Mouse (Mus musculus): ENCODE measurements at regions not wholly inside any gene's neighbourhood (a gene's known extent, or its start where the extent isn't known, plus 50 kb on each side); places are given as distances from the start of the nearest gene placed in this dataset.

GRCm38 (mm10) chr13:112043524-112044246 lies 234.9 kb upstream of the Map3k1 start:
- no peak for DNase-seq

- DNase-seq, result no peak
Measured at GRCm38 (mm10) chr13:112044372-112044771, 235.6 kb upstream of the Map3k1 start.

GRCm38 (mm10) chr13:112046247-112047211 lies 237.7 kb upstream of the Map3k1 start:
- no peak for DNase-seq

GRCm38 (mm10) chr13:112047408-112047807 lies 238.6 kb upstream of the Map3k1 start:
- no peak for DNase-seq

- no peak for DNase-seq
Measured at GRCm38 (mm10) chr13:112047874-112048273, 239.1 kb upstream of the Map3k1 start.

GRCm38 (mm10) chr13:112048327-112048726 lies 239.5 kb upstream of the Map3k1 start:
- no peak for DNase-seq

GRCm38 (mm10) chr13:112050892-112051291 lies 237.4 kb upstream of the Ankrd55 start:
- DNase-seq, result no peak

GRCm38 (mm10) chr13:112052011-112052410 lies 236.2 kb upstream of the Ankrd55 start:
- no peak for DNase-seq

- no peak for DNase-seq
Measured at GRCm38 (mm10) chr13:112052456-112052855, 235.8 kb upstream of the Ankrd55 start.

GRCm38 (mm10) chr13:112054879-112055371 lies 233.3 kb upstream of the Ankrd55 start:
- DNase-seq, result no peak

GRCm38 (mm10) chr13:112058218-112058617 lies 230.0 kb upstream of the Ankrd55 start:
- peak; percentile 76 for DNase-seq

GRCm38 (mm10) chr13:112058771-112059170 lies 229.5 kb upstream of the Ankrd55 start:
- DNase-seq, result no peak

- DNase-seq, result no peak
Measured at GRCm38 (mm10) chr13:112062024-112062423, 226.2 kb upstream of the Ankrd55 start.

GRCm38 (mm10) chr13:112063409-112064111 lies 224.7 kb upstream of the Ankrd55 start:
- peak; percentile 65 for DNase-seq

- no peak for DNase-seq
Measured at GRCm38 (mm10) chr13:112064681-112065080, 223.6 kb upstream of the Ankrd55 start.

- DNase-seq, result peak; percentile 85
Measured at GRCm38 (mm10) chr13:112067066-112067847, 221.0 kb upstream of the Ankrd55 start.

GRCm38 (mm10) chr13:112070757-112071156 lies 217.5 kb upstream of the Ankrd55 start:
- peak; percentile 38 for DNase-seq

- peak; percentile 46 for DNase-seq
Measured at GRCm38 (mm10) chr13:112071209-112071955, 216.9 kb upstream of the Ankrd55 start.

GRCm38 (mm10) chr13:112071956-112072314 lies 216.3 kb upstream of the Ankrd55 start:
- DNase-seq, result no peak

- DNase-seq, result peak; percentile 46
Measured at GRCm38 (mm10) chr13:112073519-112074406, 214.5 kb upstream of the Ankrd55 start.
